Mouse (Mus musculus) liver (tissue): Measurements from ENCODE around the gene Wdr89.

Source experiments
- DNase-seq: peaks from one replicate; pipeline ENCODE4 v3.0.0-alpha.2; 2020; ENCODE audit warnings: mixed read lengths

The Wdr89 gene

DNA sequence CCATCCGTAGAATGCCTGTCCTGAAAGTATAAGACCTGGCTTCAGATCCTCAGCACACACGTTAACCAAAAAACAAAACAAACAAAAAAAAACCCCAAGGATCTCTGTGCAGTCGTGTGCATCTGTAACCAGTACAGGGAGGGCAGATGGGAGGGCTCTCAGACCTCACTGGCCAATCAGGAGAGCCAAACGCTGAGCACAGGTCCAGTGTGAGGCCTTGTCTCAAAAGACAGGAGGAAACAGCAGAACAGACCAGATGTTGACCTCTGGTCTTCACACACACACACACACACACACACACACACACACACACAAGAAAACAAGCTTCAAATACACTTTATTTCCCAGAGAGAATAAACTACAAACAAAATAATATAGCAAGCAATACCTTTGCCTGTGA, 69.8 kb downstream of the Wdr89 start:
- peak; percentile 72 for DNase-seq

DNA sequence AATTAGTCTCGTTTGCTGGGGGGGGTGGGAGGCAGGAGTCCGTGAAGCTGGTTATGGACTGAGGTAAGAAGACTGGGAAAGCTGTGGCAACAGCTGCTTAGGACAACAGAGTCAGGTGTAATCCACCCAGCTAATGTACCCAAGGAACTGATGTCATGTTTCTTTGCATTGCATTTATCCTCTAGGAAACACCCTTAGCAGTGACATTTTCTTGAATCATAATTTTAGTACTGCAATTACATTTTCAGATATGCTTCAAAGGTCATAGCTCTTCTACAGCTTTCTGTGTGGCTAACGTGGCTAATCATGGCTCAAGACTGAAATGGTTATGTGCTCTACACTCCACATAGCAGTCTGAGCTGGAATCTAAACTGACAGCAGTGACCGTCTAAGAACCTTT, 70.3 kb downstream of the Wdr89 start:
- DNase-seq: no peak

DNA sequence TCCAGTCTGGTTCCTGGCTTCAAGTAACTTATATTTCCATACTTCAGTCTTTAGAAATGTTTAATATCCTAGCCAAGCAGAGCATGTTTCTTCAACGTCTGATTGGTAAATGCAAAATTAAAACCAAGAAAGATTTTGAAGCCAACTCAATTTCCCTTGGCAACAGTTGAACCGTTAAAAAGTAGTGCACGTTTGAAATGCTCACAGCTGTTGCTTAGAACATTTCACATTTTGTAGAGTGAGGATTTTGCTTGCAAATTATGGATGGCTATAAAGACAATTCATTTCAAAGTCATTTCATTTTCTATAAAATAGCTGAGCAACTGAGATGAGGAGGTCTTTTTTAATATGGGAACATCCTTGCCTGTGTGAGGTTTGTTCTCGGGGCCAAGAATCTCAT, 71.6 kb downstream of the Wdr89 start:
- no peak for DNase-seq

DNA sequence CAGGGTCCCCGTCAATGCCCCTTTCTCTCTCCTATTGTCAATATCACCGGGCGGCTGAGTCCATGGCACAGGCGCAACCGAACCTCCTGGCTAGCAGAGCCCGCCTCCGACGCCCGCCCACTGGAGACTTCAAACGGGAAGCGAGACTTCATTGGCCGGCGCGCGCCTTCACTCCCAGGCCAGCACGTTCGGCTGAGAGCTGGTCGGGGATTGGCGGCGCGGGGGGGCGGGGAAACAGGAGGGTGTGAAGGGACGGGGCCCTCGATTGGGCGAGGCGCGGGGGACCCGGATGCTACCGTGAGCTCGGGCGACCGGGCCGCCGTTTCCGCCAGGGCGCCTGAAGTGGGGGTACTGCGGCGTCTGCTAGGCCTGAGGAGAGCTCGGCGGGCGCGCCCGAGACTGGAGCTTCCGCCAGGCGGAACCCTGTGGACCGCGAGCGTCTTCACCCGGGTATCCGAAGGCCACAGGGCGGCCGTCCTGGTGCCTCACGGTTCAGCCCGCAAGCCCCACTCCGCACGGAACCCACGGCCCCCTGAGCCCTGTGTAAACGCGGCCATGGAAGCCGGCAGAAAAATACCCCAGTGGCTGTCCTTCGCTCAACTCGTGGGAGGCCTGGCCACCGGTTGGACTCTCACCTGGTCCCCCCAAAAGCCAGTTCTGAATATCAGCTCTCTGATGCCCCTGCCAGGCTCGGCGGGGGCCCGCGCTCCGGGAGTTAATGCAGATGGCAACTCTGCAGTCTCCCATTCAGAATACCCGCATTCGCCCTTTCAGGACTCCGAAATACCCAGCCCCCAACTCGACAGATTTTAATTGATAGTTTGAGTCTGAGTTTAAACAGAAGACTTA, 73.0 kb downstream of the Wdr89 start, which contains the start of gene Ppp2r5e:
TSS of gene Ppp2r5e (minus strand) at position 92 of the 849 bp plus-strand sequence.
- DNase-seq: peak; percentile 99

DNA sequence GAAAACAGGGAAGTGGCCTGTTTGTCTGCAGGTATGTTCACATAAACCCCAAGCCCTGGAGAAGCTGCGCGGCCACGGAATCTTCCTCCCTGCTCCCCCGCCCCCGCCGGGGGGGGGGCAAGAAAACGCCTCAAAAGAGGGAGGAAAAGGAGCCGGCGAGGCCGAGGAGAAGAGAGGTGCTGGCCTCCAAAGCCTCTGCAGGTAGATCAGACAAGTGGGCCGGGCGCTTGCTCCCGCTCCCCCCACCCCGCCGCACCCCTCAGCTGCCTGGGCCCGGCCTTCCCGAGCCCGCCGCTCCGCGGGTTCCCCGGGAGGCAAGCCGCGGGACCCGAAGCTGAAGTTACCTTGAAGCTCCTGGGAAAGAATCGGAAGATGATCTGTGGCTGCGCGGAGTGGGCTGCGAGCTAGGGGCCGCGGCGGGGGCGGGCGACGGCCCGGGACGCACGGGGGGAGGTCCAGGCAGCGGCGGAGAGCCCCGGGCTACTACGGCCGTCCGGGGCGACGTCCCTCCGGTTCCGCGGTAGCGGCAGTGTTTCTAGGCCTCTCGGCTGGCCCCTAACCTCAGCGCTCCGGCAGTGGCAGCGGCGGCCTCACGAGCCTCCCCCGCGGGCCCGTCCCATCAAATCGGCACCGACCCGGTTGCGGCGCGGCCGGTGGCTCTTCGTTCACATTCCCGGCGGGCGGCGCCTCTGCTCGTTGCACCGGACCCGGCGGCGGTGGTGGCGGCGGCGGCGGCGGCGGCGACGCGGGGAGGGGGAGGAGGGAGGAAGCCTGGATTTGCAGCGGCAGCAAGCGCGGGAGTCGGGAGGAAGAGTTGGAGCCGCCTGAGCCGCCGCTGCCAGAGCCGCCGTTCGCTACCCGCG, 73.8 kb downstream of the Wdr89 start:
- DNase-seq: peak; percentile 61

DNA sequence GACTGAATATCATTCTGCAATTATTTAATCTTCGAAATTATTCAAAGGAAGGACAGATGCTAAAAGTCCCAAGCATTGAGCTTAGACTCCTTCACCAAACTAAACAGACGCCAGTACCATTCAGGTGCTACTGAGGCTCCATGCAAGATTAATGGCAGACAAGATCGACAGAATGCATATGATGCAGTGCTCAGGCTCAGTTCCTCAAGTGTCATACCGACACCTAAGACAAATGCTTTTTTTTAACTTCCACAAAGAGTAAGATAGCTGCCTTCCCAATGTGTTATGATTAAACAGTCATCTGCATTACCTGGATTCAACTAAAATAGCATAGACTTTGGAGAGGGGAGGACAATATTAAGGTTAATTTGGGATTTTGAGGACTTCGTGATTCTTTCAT, 74.9 kb downstream of the Wdr89 start:
- DNase-seq: no peak

DNA sequence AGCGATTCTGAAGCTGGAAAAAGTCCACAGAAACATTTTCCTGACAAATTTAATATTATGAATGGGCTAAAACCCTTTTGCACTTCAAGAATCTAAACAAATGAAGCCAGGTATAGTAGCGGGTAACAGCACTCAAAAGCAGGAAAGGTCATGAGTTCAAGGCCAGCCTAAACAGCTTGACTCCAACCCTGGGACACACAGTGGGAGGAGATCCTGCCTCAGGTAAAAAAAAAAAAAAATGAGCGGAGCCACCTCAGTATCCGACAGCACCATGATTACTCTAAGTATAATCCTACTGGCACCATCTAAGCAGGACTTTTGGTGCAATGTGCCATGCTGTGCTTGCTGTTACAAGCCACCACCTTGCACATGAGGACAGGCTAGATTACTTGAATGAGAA, 75.5 kb downstream of the Wdr89 start:
- no peak for DNase-seq

DNA sequence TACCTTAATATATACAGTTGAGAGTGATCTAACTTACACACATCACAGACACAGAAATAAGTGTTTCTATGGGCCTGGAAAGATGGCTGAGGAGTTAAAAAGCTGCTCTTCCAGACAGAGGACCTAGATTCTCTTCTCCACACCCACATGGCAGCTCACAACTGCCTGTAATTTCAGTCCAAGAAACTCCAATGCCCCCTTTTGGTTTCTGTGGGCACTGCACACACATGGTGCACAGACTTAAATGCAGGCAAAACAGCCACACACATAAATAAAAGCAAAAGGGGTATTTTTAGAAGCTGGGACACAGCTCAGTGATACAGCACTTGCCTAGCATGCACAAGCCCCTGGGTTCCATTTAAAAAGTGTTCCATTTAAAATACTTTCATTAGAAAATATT, 81.8 kb downstream of the Wdr89 start:
- DNase-seq: no peak

DNA sequence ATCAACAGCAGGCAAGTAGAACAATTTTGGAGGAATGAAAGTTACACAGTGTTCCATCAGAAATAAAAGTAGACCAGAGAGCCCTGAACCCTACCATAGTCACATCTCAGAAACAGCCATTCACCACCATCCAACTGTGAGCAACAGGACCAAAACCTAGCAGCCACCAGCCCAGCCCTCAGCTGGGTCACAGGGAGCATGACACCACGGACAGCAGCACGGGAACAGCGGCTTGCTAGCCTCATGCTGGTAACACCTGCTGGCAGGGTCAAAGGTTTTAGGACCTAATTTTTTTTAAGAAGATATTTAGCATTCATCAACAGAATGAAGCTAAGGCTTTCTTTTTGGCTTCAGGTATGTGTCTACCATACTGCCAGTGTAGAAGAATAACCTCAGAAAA, 85.6 kb downstream of the Wdr89 start:
- DNase-seq: no peak
